Mouse (Mus musculus): Measurements from ENCODE around the gene Cpne8. TPM values are rescaled to one million over a fixed set of nuclear protein-coding genes. Genes with fewer than 3 reads are reported as not detected.

Gene Cpne8
- polyA plus RNA-seq, 1 experiment from 2014 or later: 13.4 TPM

DNA sequence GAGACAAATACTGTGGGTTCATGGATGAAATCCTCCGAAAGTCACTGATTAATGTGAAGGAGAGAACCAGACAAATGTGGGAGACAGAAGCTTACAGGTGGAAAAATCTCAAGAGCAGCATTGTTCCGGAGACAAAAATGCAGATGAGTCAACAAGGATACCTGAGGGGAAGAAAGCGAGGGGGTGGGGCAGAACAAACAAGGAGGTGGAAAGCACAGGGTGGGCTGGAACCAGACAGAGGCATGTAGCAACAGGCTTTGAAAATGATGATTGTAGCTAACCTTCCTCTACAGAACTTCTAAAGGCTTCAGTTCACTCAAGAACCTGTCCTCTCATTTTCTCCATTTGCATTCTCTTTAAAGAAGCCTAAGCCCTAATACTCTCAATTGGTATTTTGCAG lies 70.9 kb downstream of the Cpne8 start:
- Histone ChIP-seq H3K4me1 (replicated peaks; ENCODE audit: control insufficient read depth, insufficient read depth) (no peaks in the 10 kb centered on the region), H3K4me3 (ENCODE audit: low read depth, low read length) (no peak overlapping the region), H3K27me3 (ENCODE audit: control insufficient read depth, insufficient read depth, low read length) (no peaks in the 10 kb centered on the region), H3K36me3 (ENCODE audit: control insufficient read depth, insufficient read depth, low read length) (no peaks in the 10 kb centered on the region), H3K4me2 (replicated peaks; ENCODE audit: low read depth) (no peak overlapping the region), H3K9ac (ENCODE audit: low read length) (no peak overlapping the region), H3K9me3 (ENCODE audit: control insufficient read depth, low read length) (no peaks in the 10 kb centered on the region), H3K27ac (replicated peaks) (no peak overlapping the region)
- DNase-seq (ENCODE audit: low spot score) (no peak), ATAC-seq (ENCODE audit: low FRiP score, low TSS enrichment) (no peak)
- 61% methylated on average over 3 of the region's 3 CpGs for WGBS
- no peak for TF ChIP-seq EP300 (optimal IDR thresholded peaks at IDR 0.05)
- no peak for TF ChIP-seq CTCF (IDR thresholded peaks at IDR 0.05; ENCODE audit: low read depth)

DNA sequence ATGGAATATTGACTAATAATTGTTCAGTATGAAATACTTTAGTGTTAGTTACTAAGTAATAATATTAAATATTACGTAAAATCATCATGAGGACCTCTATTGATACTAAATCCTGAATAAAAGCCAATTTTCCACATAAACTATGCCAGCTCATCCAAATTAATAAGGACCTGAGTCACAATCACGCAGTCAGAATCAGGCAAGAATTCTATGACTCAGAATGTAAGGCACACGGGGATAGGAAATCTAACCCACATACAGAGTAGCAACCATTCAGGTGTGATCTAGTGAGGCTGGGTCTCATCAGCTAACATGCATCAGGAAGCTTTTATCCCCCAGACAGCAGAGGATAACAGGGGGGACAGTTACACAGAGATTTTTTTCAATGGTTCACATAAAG lies 72.1 kb downstream of the Cpne8 start:
- no peaks in the 10 kb centered on the region for H3K27me3 ChIP-seq (ENCODE audit: control insufficient read depth, insufficient read depth, low read length)
- H3K4me3 ChIP-seq (ENCODE audit: low read depth, low read length): no peak overlapping the region
- no peak for DNase-seq (ENCODE audit: low spot score)
- no peak overlapping the region for H3K9ac ChIP-seq (ENCODE audit: low read length)
- no peaks in the 10 kb centered on the region for H3K4me1 ChIP-seq (replicated peaks; ENCODE audit: control insufficient read depth, insufficient read depth)
- no peaks in the 10 kb centered on the region for H3K9me3 ChIP-seq (ENCODE audit: control insufficient read depth, low read length)
- H3K36me3 ChIP-seq (ENCODE audit: control insufficient read depth, insufficient read depth, low read length): no peaks in the 10 kb centered on the region
- no peak for ATAC-seq (ENCODE audit: low FRiP score, low TSS enrichment)
- H3K4me2 ChIP-seq (replicated peaks; ENCODE audit: low read depth): no peak overlapping the region
- 58% methylated on average over 3 of the region's 3 CpGs for WGBS
- H3K27ac ChIP-seq (replicated peaks): no peak overlapping the region
- TF ChIP-seq EP300 (optimal IDR thresholded peaks at IDR 0.05): no peak
- TF ChIP-seq CTCF (IDR thresholded peaks at IDR 0.05; ENCODE audit: low read depth): no peak

DNA sequence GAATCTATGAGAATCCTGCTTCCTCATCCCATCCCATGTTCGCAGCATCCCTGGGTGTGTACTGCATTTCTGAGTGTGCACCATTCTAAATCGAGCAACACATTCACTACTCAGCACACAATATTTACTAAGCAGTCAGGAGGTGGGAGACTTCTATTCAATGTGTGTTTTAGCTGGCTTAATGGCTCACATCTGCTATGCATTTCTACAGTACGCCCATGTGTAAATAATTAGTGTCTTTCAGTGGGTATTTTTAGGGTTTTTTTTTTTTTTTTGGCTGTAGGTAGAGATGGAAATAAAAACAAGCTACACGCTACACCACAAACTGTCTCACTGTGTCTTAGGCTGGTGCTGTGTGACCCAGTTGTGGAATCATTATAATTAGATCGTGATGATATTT lies 75.6 kb downstream of the Cpne8 start:
- no peaks in the 10 kb centered on the region for H3K9me3 ChIP-seq (ENCODE audit: control insufficient read depth, low read length)
- no peak overlapping the region for H3K4me2 ChIP-seq (replicated peaks; ENCODE audit: low read depth)
- TF ChIP-seq CTCF (IDR thresholded peaks at IDR 0.05; ENCODE audit: low read depth): no peak
- no peak for TF ChIP-seq EP300 (optimal IDR thresholded peaks at IDR 0.05)
- ATAC-seq (ENCODE audit: low FRiP score, low TSS enrichment) (no peak), DNase-seq (ENCODE audit: low spot score) (no peak)
- no peaks in the 10 kb centered on the region for H3K4me1 ChIP-seq (replicated peaks; ENCODE audit: control insufficient read depth, insufficient read depth)
- H3K27me3 ChIP-seq (ENCODE audit: control insufficient read depth, insufficient read depth, low read length): no peaks in the 10 kb centered on the region
- H3K9ac ChIP-seq (ENCODE audit: low read length): no peak overlapping the region
- H3K4me3 ChIP-seq (ENCODE audit: low read depth, low read length): no peak overlapping the region
- WGBS: 68% methylated on average over 5 of the region's 5 CpGs
- no peak overlapping the region for H3K27ac ChIP-seq (replicated peaks)
- H3K36me3 ChIP-seq (ENCODE audit: control insufficient read depth, insufficient read depth, low read length): no peaks in the 10 kb centered on the region

DNA sequence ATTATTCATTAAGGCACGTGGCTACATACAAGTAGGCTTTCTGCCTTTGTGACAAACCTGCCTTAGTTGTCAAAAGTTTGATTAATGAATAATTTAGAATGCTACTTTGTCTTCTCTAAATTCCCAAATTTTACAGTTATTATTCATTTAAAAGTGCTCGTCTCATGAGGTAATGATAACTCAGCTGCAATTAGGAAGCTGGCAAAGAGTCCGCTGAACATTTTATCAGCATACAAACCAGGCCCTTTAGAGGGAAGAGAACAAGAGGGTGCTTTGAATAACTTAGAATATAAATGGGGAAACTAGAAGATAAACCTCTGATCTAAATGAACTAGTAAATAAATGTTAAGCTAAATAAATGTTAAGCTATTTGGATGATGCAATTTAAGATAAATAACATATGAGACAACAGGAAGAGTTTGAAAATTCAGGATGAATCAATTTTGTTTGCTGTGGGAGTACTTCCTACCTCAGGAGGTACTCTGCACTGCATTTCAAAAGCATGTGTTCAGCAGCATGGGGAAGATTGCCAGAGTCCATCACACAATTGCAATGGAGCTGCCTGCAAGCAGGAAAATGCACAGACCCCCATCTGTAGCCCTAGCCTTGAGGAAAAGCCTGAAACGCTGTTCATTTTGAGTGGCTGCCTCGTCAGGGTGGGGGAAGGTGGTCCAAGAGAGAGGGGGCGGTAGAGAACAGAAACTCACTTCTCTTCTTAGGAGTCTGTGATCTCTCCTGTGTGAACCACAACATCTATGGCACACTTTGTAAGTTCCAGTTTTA lies 81.3 kb downstream of the Cpne8 start:
- H3K4me1 ChIP-seq (replicated peaks; ENCODE audit: control insufficient read depth, insufficient read depth): no peaks in the 10 kb centered on the region
- WGBS: 63% methylated on average over 6 of the region's 6 CpGs
- DNase-seq (ENCODE audit: low spot score) (no peak), ATAC-seq (ENCODE audit: low FRiP score, low TSS enrichment) (no peak)
- H3K36me3 ChIP-seq (ENCODE audit: control insufficient read depth, insufficient read depth, low read length): no peaks in the 10 kb centered on the region
- no peak overlapping the region for H3K4me2 ChIP-seq (replicated peaks; ENCODE audit: low read depth)
- no peak overlapping the region for H3K4me3 ChIP-seq (ENCODE audit: low read depth, low read length)
- no peaks in the 10 kb centered on the region for H3K9me3 ChIP-seq (ENCODE audit: control insufficient read depth, low read length)
- TF ChIP-seq EP300 (optimal IDR thresholded peaks at IDR 0.05) (no peak), CTCF (IDR thresholded peaks at IDR 0.05; ENCODE audit: low read depth) (no peak)
- no peak overlapping the region for H3K9ac ChIP-seq (ENCODE audit: low read length)
- H3K27me3 ChIP-seq (ENCODE audit: control insufficient read depth, insufficient read depth, low read length): no peaks in the 10 kb centered on the region
- no peak overlapping the region for H3K27ac ChIP-seq (replicated peaks)

DNA sequence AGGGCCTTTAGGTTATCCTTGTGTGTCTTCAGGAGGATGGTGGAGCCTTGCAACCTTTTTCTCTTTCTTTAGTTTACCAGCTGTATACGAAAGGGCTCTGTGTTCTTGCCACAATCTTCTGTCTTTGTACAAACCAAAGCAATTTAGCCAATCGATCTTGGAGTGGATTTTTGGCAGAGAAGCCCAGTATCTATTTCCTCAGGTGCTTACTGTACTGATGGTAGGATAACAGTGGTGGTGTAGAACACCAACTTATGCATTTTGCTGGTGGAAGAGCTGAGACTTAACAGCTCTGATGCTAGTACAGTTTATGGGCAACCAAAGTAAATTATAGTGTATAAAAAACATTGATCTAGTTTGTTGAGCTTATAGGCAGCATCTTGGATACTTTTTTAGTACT lies 83.6 kb downstream of the Cpne8 start:
- no peak overlapping the region for H3K9ac ChIP-seq (ENCODE audit: low read length)
- no peak overlapping the region for H3K4me2 ChIP-seq (replicated peaks; ENCODE audit: low read depth)
- no peak overlapping the region for H3K4me3 ChIP-seq (ENCODE audit: low read depth, low read length)
- no peaks in the 10 kb centered on the region for H3K27me3 ChIP-seq (ENCODE audit: control insufficient read depth, insufficient read depth, low read length)
- DNase-seq (ENCODE audit: low spot score) (no peak), ATAC-seq (ENCODE audit: low FRiP score, low TSS enrichment) (no peak)
- H3K4me1 ChIP-seq (replicated peaks; ENCODE audit: control insufficient read depth, insufficient read depth): no peaks in the 10 kb centered on the region
- H3K9me3 ChIP-seq (ENCODE audit: control insufficient read depth, low read length): no peaks in the 10 kb centered on the region
- no peak for TF ChIP-seq EP300 (optimal IDR thresholded peaks at IDR 0.05)
- TF ChIP-seq CTCF (IDR thresholded peaks at IDR 0.05; ENCODE audit: low read depth): no peak
- no peaks in the 10 kb centered on the region for H3K36me3 ChIP-seq (ENCODE audit: control insufficient read depth, insufficient read depth, low read length)
- 86% methylated on average over 2 of the region's 2 CpGs for WGBS
- no peak overlapping the region for H3K27ac ChIP-seq (replicated peaks)

DNA sequence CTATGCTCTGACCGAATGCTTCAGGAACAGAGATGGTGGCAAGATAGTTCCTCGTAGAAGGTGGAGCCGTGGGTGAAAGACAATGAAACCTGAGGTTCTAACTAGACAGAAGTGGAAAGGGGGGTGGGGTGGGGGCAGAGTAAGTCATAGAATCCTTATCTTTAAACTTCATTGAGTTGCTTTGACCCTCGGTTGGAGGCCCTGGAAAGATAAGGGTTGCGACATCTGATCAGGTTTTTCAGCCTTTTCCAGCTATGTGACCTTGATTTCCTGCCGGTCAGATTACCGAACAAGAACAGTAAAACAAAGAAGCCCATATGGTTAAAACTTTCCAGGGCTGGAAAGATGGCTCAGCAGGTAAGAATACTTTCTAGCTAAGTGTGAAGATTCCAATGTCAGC lies 89.6 kb downstream of the Cpne8 start:
- DNase-seq (ENCODE audit: low spot score): peak; percentile 18
- no peak overlapping the region for H3K4me3 ChIP-seq (ENCODE audit: low read depth, low read length)
- no peak overlapping the region for H3K9ac ChIP-seq (ENCODE audit: low read length)
- H3K27me3 ChIP-seq (ENCODE audit: control insufficient read depth, insufficient read depth, low read length): no peaks in the 10 kb centered on the region
- no peak overlapping the region for H3K4me2 ChIP-seq (replicated peaks; ENCODE audit: low read depth)
- TF ChIP-seq CTCF (IDR thresholded peaks at IDR 0.05; ENCODE audit: low read depth) (no peak), EP300 (optimal IDR thresholded peaks at IDR 0.05) (no peak)
- no peaks in the 10 kb centered on the region for H3K9me3 ChIP-seq (ENCODE audit: control insufficient read depth, low read length)
- no peak overlapping the region for H3K27ac ChIP-seq (replicated peaks)
- 45% methylated on average over 7 of the region's 7 CpGs for WGBS
- H3K36me3 ChIP-seq (ENCODE audit: control insufficient read depth, insufficient read depth, low read length): no peaks in the 10 kb centered on the region
- H3K4me1 ChIP-seq (replicated peaks; ENCODE audit: control insufficient read depth, insufficient read depth): no peaks in the 10 kb centered on the region
- no peak for ATAC-seq (ENCODE audit: low FRiP score, low TSS enrichment)
